Mouse (Mus musculus) left cerebral cortex, adult 6 months (tissue): ENCODE data around the gene Ssxb1. TPM values are rescaled to one million over a fixed set of nuclear protein-coding genes. Genes with fewer than 3 reads are reported as not detected.

Experiments
- long read RNA-seq, 2 experiments: library from polyadenylated mRNA; unstranded; transcript quantifications; one replicate each; pipeline ENCODE4 v2.0.0; 2019 to 2020
- polyA plus RNA-seq: library from polyadenylated mRNA; unstranded; fragments of <200 nt; fragmentation: Nextera tagmentation; gene quantifications from 2 replicates; pipeline ENCODE4 v1.2.3, GENCODE M21; 2021

The Ssxb1 gene
- not detected in 2 replicates for polyA plus RNA-seq
- long read RNA-seq, experiment 1 = 0 reads
- long read RNA-seq, experiment 2 = 0 reads

GRCm38 (mm10) chrX:8413005-8413404 lies at the start of gene Ssxb1:
Ssxb1 (plus strand) TSS chrX:8413305.

DNA sequence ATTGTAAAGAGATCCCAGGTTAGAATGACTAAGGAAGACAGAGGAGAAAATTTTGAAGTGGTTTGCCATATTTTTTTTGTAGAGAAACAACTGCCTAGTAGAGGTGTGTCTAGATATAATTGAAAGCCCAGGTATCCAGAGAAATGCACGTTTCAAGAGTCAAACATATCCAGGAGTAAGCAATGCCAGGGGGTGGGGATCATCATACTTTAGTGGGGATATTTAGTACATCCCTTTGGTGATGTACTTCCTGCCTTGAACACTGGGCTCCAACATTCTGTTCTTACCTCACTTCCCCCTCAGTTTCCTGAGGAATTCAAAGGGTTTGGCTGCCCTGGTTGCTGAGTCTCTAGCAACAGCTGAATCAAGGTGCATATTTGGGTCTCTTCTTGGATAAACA lies 46.4 kb upstream of the Ssxb1 start, which contains the start of gene Ssxb9:
Ssxb9 (plus strand) TSS at position 301 of the 400 bp plus-strand sequence.

DNA sequence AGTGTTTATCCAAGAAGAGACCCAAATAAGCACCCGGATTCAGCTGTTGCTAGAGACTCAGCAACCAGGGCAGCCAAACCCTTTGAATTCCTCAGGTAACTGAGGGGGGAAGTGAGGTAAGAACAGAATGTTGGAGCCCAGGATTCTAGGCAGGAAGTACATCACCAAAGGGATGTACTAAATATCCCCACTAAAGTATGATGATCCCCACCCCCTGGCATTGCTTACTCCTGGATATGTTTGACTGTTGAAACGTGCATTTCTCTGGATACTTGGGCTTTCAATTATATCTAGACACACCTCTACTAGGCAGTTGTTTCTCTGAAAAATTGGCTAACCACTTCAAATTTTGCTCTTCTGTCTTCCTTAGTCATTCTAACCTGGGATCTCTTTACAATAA lies 48.5 kb downstream of the Ssxb1 start, which contains the start of gene Ssxb2:
Ssxb2 (minus strand) TSS at position 101 of the 400 bp plus-strand sequence.

Other genes with a start within 250 kb of the Ssxb1 start
- gene Tbc1d25, start 237.1 kb upstream of the Ssxb1 start, polyA plus RNA-seq = 10.7 and 11.2 TPM in 2 replicates
- 21.2 and 23.3 TPM in 2 replicates for gene Ebp, start 219.8 kb upstream of the Ssxb1 start, polyA plus RNA-seq
- 57.0 and 59.0 TPM in 2 replicates for gene Porcn, start 206.8 kb upstream of the Ssxb1 start, polyA plus RNA-seq
- gene Ftsj1, start 160.9 kb upstream of the Ssxb1 start, polyA plus RNA-seq = 29.1 and 29.3 TPM in 2 replicates
- gene Slc38a5, start 142.2 kb upstream of the Ssxb1 start, polyA plus RNA-seq = 2.8 and 4.6 TPM in 2 replicates
- not detected in 2 replicates for gene Ssxb10, start 85.9 kb upstream of the Ssxb1 start, polyA plus RNA-seq
- not detected in 2 replicates for gene Ssxb9, start 46.3 kb upstream of the Ssxb1 start, polyA plus RNA-seq
- not detected in 2 replicates for gene Ssxb2, start 48.4 kb downstream of the Ssxb1 start, polyA plus RNA-seq
- gene Gm14459, start 111.6 kb downstream of the Ssxb1 start, polyA plus RNA-seq = not detected in 2 replicates
- not detected in 2 replicates for gene Ssxb6, start 134.9 kb downstream of the Ssxb1 start, polyA plus RNA-seq
- gene Ssxb3, start 178.5 kb downstream of the Ssxb1 start, polyA plus RNA-seq = not detected in 2 replicates